Mouse (Mus musculus) liver, adult (tissue): ENCODE data around the gene Pnpla6.

Experiments
- GATA4 ChIP-seq: IDR thresholded peaks from 2 replicates; pipeline ENCODE4 v1.6.1; 2014; ENCODE audit warnings: mild to moderate bottlenecking, low read length; ENCODE audit not compliant: insufficient replicate concordance

Pnpla6 gene

DNA sequence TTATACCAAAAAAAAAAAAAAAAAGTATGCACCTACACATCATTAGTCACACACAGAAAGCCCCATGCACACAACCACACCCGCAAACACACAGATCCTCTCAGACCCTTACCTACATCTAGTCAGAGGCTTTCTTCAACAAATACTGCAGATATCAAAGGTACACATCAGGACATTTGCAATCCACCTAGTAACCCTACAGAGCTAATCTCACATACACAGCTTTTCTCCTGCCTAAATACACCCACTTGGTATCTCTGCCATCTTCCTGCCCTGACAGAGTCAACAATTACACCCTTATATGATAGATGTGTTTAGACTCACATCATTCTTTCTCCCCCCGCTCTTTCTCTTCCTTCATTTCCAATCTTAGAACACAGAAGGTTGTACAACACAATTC is 71.3 kb downstream of the Pnpla6 start:
- no peak for TF ChIP-seq GATA4

DNA sequence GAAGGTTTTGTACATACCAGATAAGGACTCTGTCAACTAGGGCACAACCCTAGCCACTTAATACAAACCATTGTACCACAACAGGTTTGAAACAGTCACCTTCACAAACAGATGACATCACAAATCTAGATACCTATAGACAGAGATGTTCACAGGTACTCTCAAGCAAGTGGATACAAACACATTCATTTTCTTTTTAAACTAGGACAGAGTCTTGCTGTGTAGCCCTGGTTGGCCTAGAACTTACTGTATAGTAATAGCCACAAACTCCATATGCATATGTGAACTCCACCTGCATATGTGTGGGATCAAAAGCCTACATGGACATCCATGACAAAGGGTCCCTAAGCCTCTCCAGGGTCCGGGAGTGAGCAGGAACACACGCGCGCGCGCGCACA is 71.8 kb downstream of the Pnpla6 start, which contains the start of gene Camsap3:
Gene Camsap3 (plus strand): TSS at position 301 of the 398 bp plus-strand sequence.
- TF ChIP-seq GATA4, result no peak

DNA sequence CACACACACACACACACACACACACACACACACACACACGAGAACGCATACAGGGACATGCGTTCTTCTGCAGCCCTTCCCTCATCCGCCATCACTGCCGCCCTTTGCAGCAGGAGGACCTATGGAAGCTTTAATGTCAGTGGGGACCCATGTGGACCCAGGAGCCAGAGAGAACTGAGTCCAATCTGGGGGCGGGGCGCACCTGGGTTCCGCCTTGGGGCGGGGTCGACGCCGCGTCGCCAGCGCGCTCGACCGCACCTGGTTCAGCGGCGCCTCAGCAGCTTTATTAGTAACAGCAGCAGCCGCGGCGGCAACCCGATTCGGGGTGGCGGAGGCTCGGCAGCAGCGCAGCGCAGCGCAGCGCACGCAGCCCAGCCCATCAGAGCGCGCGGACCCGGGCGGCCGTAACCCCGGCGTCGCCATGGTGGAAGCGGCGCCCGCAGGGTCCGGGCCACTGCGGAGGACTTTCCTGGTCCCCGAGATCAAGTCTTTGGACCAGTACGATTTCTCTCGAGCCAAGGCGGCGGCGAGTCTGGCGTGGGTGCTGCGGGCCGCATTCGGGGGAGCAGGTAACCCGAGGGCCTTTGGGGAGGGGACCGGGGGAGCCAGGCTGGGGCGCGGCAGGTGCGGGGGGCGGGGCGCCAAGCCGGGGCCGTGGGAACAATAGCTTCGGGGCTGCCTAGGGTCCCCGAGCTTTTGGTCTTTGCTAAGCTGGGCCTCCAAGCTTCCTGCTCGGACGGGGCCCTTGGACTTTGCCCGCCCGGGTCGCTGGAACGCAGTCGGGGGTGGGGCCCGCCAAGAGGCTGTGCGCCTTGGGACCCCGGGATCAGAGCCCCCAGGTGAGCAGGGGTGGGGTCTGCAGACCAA is 72.4 kb downstream of the Pnpla6 start:
- no peak for TF ChIP-seq GATA4

DNA sequence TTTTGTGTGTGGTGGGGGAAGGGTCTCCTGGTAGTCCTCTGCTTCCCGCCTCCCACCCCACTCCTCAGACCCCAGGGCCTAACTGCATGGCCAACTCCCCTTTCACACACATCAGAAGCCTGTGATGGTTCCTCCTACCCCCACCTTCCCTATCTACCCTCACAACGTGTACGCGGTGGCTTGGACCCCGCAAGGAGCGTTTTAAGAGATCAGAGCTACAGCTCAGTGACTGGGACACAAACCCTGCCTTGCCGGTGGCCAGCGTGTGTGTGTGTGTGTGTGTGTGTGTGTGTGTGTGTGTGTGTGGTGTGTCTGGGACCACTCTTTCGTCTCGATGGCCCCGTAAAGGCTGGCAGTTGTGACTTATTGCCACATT is 73.1 kb downstream of the Pnpla6 start:
- TF ChIP-seq GATA4, result no peak

DNA sequence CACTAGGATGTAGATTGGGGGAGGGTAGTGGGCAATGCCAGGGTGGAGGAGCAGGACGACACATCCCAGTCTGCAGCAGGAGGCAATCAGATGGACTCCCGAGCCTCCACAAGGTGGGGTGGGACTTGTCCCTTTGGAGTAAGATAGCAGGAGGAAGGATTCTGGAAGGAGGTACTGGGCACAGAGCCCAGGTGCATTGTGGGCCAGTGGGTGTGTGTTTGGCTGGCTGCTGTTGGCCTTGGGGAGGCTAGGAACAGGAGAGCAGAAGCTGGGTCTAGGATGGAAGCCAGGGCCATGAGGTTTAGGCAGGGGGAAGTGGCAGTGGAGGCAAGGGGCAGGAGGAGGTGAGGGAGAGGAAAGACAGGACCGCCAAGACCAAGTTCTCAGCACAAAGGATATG is 78.3 kb downstream of the Pnpla6 start:
- TF ChIP-seq GATA4, result no peak
